Mouse (Mus musculus): ENCODE measurements around the gene Tsen2. TPM values are rescaled to one million over a fixed set of nuclear protein-coding genes. Genes with fewer than 3 reads are reported as not detected.

Tsen2 gene
- polyA plus RNA-seq, 1 experiment = 4.1 TPM

DNA sequence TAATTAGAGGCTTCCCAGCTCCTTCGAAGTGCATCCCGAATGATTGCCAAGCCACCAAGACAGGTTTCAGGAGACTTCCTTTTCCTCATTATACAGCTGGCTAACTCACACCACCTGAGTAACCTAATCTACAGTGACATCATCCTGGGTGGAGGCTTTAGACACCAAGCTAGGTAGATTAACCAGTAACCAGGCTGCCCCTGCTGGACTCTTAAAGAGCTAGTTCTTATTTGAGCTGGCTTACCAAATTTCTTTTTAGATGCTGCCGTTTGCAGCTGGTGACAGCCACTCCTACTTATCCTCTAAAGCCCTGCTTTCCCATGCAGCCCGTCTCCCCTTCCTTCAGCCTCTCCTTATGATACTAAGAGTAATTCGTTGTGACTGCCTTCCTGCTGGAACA lies 48.0 kb downstream of the Tsen2 start, which contains the start of gene Mkrn2os:
Gene Mkrn2os, minus strand, starts transcription at position 119 of the 400 bp plus-strand sequence.
- 21% methylated on average over 5 of the region's 5 CpGs for WGBS
- peak; percentile 92 for DNase-seq (ENCODE audit: low read depth, low spot score)

DNA sequence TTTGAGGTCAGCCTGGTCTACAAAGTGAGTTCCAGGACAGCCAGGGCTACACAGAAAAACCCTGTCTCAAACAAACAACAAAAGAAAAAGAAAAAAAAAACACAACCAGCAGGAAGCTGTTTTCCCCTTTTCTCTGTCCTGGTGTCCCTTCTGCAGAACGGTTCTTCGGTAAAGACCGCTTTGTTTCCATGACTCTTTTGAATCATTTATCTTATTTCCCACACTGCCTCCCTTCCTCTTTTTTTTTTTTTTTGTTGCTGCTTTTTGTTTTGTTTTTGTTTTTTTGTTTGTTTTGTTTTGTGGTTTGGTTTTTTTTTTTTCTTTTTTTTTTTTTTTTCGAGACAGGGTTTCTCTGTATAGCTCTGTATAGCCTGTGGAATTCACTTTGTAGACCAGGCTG lies 48.8 kb downstream of the Tsen2 start:
- DNase-seq (ENCODE audit: low read depth, low spot score) = no peak
- WGBS = 79% methylated on average over 4 of the region's 4 CpGs

DNA sequence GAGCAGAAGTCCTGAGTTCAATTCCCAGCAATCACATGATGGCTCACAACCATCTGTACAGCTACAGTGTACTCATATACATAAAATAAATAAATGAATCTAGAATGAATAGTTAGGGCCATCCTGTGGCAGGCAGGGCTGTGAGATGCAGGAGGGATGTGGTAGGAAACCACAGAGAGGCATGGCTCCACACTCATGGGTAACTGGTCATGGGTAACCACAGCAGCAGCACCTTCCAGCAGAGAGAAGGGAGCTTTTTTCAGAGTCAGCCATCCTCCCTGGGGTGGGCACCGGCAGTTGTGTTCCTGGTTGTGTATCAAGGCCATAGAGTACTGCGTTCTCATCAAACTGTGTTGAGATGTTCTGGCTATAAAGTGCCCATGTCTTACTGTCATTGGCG lies 50.0 kb downstream of the Tsen2 start:
- 78% methylated on average over 3 of the region's 3 CpGs for WGBS
- no peak for DNase-seq (ENCODE audit: low read depth, low spot score)

DNA sequence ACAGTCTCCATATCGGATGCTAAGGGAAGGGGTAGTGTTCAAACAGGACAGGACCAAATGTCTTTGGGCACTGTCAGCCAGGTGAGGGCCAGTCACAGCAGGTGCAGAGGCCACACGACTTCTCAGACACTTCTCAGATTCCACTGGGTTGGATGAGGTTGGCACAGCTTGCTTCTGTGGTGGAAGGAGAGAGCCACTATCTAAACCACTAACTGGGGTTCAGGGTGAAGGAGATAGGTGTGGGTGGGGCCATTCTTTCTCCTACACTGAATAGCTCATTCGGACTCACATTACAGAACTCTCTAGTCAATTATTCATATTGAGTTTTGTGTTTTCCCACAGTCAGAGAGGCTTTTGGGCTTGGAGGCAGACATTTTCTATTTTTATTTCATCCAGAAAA lies 51.2 kb downstream of the Tsen2 start:
- no peak for DNase-seq (ENCODE audit: low read depth, low spot score)
- 66% methylated on average over 3 of the region's 3 CpGs for WGBS

DNA sequence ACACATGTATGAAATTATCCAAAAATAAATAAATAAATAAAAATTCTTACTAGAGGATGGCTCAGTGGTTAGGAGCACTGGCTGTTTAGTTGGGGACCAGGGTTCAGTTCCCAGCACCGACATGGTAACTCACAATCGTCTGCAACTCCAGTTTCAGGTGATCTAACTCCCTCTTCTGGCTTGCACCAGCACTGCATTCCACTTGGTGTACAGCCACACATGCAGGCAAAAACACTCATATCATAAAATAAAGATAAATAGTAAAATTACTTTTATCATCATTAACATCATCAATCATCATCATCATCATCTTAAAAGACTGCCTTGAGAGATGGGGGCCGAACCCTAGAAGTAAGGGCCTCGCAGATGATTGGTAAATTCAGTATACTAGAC lies 56.9 kb downstream of the Tsen2 start:
- DNase-seq (ENCODE audit: low read depth, low spot score) = no peak
- 70% methylated on average over 4 of the region's 4 CpGs for WGBS

DNA sequence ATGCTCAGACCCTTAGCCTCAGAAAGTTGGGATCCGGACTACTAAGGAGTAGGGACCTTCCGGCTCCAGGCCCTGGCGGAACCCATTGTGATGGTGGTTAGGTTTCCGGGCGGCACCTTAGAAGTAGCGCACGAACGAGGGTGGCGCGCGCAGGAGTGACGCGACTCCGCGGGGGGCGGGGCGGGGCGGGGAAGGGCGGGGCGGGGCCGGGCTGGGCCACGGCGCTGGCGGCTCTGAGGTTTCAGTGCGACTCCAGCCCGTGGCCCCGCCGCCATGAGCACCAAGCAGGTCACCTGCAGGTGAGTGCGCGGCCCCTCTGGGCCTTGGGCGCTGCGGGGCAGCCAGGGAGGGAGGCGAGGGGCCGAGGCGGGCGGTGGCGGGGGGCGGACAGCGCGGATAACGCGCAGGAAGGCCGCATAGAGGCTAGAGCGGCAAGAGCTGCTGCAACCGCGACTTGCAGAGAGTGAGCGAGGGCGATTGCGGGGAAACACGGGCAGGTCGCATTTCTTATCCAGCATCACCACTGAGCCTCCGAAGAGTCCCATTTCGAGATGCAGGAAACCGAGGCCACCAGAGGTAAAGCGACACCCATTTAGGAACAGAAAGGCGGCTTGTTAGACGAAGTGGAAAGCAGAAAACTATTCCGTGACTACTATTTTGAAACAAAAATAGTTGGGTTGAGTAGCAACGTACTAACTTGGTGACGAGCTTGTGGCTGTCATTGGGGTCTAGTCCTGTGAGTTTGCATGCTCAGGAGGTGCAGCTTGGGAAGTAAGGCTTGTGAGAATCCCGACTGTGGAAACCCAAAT lies 57.5 kb downstream of the Tsen2 start, which contains the start of gene Mkrn2:
Gene Mkrn2, plus strand, starts transcription at position 188 of the 809 bp plus-strand sequence.
- WGBS = under 1% methylated on average over 54 of the region's 61 CpGs
- DNase-seq (ENCODE audit: low read depth, low spot score) = peak; percentile 38

DNA sequence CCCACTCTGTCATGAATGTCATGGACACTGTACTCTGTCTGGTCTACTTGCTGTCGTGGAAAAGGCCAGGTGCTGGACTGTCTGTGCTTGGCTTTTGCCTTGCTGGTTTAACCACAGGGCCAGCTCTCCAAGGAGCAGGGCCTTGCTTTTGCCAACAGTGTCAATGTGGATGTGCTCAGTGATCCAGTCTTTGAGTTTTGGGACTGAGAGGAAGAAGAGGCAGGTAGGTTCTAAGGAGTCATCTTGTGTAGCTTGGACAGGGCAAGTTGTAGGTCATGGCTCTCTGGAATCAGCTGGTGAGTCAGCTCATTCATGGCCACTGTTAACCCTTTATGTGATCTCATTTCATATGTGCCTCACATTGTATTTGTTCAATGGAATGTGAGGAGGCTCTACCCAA lies 62.0 kb downstream of the Tsen2 start:
- WGBS = 87% methylated on average over 1 of the region's 1 CpGs

DNA sequence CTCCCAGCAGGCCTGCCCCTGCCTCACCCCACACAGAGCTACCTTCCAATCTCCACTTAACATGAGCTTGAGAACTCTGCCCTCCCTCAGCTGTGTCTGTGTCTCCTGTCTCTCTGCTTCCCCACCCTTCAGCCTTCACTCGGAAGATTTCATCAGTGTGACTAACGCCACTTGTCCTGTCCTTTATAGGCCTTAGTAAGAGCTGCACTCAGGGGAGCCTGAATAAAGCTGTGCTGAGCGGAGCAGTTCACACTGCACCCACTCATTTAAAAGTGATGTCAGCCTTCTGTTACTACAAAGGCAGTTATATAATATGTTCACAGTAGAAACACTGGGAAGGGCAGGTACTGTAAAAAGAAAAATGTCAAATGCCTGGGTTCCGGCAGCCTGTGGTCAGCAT lies 63.0 kb downstream of the Tsen2 start:
- 74% methylated on average over 4 of the region's 4 CpGs for WGBS
- DNase-seq (ENCODE audit: low read depth, low spot score) = no peak

More for the DNA sequence above, 62.0 kb downstream of the Tsen2 start:
- DNase-seq (ENCODE audit: low read depth, low spot score) = no peak

DNA sequence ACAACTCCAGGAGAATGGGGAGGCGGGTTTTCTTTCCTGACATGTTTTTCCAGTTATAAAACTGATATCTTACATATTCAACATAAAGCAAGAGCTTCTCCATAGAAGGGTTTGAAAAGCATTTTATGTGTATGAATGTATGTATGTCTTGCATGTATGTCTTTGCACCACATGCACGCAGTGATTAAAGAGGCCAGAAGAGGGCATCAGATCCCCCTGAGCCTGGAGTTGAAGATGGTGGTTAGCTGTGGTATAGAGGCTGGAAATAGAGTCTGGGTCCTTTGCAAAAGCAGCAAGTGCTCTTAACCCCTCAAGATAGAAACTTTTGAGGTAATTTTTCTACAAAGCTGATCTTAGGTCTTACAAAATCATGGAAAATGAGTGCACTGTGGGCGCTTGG lies 64.7 kb downstream of the Tsen2 start:
- WGBS = 75% methylated on average over 3 of the region's 3 CpGs
- no peak for DNase-seq (ENCODE audit: low read depth, low spot score)

DNA sequence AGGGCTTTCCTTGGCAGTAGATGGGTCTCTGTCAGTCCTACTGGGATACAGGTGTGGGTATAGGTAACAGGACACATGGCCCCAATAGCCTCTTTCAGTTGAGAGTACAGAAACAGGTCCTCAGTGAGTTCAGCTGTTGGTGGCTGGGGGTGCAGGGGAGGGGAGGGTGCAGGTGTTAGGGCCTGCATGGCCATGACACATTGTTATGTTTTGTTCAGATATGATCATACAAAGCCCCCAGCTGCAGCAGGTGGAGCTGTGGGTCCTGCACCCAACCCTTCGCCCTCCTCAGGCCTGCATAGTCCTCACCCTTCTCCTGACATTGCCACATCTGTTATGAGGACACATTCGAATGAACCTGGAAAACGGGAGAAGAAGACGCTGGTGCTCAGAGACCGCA lies 65.8 kb downstream of the Tsen2 start:
- 92% methylated on average over 5 of the region's 5 CpGs for WGBS
- DNase-seq (ENCODE audit: low read depth, low spot score) = no peak

DNA sequence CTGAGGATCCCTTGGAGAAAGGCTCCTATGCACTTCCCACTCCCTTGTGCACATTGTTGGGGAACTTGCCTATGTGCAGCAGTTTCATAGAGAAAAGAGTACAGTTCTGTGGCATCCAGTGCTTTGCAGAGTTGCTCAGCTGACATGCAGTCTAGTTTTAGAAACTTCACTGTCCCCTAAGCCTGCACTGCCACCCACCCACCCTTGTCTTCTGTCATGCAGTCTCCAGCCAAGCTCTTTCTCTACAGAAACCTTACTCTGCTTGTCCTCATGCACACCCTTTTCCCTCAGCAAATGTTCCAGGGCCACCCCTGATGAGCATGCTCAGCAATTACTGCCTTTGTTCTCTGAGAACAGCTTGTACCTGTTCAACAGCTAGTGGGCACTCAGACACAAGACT lies 69.3 kb downstream of the Tsen2 start:
- no peak for DNase-seq (ENCODE audit: low read depth, low spot score)

DNA sequence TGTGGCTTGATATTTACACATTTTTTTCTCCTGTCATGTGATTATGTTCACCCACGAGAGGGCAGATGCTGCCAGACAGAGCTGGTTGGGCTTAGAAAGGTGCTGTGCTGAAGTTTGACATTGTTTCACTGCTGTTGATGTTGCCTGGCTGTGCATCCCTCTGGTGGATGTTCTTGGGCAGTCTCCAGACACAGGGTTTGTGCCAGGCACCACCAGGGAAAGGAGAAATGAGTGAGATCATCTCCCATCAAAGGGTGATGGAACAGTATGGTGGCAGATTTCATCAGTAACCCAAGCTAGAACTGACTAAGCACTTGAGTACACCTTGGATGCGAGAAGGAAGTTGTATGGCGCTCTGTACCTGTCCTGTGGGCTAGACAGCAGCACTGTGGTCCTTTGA lies 71.5 kb downstream of the Tsen2 start:
- no peak for DNase-seq (ENCODE audit: low read depth, low spot score)
- 72% methylated on average over 3 of the region's 3 CpGs for WGBS

DNA sequence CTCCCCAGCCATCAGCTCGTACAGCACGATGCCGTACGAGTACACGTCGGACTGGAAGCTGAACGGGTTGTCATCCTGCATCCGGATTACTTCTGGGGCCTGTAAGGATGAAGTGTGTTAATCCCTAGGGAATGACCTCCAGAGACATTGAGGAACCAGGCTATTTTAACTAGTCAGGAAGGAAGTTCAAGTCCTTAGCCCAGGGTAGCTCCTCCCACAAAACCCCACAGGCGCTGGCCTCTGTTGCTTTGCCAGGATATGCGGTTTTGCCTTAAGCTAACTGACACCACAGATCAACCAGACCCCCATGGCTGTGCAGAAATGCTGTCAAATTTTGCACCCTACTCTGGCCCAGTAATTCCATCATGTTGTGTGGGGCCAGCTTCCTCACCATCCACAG lies 75.4 kb downstream of the Tsen2 start:
- DNase-seq (ENCODE audit: low read depth, low spot score) = no peak
- 80% methylated on average over 10 of the region's 10 CpGs for WGBS

DNA sequence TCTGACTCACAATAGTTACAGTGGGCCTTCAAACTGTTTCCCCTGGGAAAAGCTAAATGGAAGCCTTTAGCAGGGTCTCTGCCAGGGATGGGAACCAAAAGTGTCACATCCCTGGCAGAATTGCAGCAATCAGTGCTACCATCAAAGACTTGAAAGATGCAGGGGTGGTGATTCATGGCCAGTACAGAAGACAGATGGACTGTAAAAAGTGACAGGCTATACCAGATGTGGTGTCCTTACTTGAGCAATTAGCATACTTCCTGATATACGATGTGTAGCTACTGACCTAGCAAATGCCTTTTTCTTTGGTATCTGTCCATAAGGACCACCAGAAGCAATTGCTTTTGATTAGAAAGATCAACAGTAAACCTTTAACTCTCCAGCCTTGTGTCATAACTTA lies 76.5 kb downstream of the Tsen2 start:
- WGBS = 62% methylated on average over 1 of the region's 1 CpGs
- no peak for DNase-seq (ENCODE audit: low read depth, low spot score)

DNA sequence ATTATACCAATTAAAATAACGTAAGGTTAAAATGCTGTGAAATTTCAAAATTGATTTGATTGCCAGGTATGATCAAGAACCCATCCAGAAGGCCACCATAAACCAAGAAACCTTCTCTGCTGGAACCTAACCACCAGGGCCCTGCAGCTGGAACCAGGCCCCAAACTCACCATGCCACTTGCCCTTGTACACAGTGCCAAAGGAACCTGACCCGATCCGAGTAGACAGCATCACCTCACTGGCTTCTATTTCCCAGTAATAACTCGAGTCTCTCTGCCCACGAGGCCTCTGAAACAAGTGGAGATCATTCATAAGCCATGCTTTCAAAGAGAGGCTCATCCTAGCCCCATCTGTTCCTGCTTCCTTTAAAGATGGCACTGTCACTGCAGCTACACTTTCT lies 81.7 kb downstream of the Tsen2 start:
- no peak for DNase-seq (ENCODE audit: low read depth, low spot score)
- WGBS = 75% methylated on average over 5 of the region's 5 CpGs

Other genes with a start within 250 kb of the Tsen2 start
- gene Pparg, start 183.7 kb upstream of the Tsen2 start, polyA plus RNA-seq (2012; rRNA removed) = 5.3 TPM in 2 replicates
- 116 and 141 TPM in 2 replicates for gene Mkrn2os, start 47.9 kb downstream of the Tsen2 start, polyA plus RNA-seq (2012; rRNA removed)
- 35.6 and 51.8 TPM in 2 replicates for gene Mkrn2, start 57.2 kb downstream of the Tsen2 start, polyA plus RNA-seq (2012; rRNA removed)
- 99.1 and 126 TPM in 2 replicates for gene Raf1, start 132.0 kb downstream of the Tsen2 start, polyA plus RNA-seq (2012; rRNA removed)
- gene Tmem40, start 217.7 kb downstream of the Tsen2 start, polyA plus RNA-seq (2012; rRNA removed) = 0.22 and 0.37 TPM in 2 replicates
- 2.9 and 3.4 TPM in 2 replicates for gene Cand2, start 229.9 kb downstream of the Tsen2 start, polyA plus RNA-seq (2012; rRNA removed)